Mouse (Mus musculus) adrenal gland, adult 8-10 months (tissue): Measurements from ENCODE around the gene Ehd4. TPM values are rescaled to one million over a fixed set of nuclear protein-coding genes. Genes with fewer than 3 reads are reported as not detected.

ENCODE experiments used
- DNase-seq: peaks from one replicate; pipeline ENCODE4 v3.0.0; 2022
- total RNA-seq, 4 experiments: library from RNA; stranded (reverse); gene quantifications; 2 replicates each; pipeline ENCODE4 v1.2.4; 2022

The Ehd4 gene
- total RNA-seq, 4 experiments from 2014 or later = 44.4 to 84.5 (median 63.0) TPM

DNA sequence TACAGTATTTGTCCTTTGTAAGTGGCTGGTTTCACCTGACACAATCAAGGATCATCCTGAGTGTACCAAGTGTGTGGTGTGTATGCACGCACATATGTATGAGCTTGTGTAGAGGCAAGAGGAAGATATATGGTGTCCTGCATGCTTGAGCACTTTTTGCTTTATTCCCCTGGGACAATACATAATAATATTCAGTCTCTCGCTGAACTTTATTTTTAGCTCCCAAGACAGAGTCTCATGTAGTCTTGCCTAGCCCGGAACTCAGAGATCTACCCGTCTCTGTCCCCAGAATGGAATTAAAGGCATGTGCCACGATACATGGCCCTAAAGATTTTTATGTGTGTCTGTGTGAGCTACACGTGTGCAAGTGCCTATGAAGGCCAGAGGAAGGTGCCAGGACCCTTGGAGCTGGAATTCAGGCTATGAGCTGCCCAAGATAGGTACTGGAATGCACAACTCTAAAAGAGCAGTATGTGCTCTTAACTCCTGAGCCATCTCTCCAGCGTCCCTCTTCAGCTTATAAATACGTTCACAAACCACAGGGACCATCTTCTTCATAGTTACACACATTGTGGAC, 47.9 kb downstream of the Ehd4 start:
- DNase-seq = no peak

DNA sequence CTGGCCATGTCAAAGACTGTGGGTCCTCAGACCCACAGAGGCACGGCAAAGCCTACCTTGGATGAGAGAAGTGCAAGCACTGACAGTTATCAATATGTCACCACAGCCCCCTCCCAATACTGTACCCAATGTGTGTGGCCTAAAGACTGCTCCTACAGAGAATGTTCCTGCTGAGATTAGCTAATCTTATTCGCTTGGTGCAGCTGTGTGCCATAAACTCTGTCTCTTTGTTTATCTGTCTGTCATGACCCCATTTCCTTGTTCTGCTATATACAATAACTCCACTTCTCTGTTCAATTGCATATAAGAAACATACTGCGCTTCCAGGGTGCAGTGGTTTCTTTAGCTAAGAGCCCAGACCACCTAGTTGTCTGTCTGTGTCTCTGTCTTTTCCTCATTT, 48.5 kb downstream of the Ehd4 start:
- no peak for DNase-seq

DNA sequence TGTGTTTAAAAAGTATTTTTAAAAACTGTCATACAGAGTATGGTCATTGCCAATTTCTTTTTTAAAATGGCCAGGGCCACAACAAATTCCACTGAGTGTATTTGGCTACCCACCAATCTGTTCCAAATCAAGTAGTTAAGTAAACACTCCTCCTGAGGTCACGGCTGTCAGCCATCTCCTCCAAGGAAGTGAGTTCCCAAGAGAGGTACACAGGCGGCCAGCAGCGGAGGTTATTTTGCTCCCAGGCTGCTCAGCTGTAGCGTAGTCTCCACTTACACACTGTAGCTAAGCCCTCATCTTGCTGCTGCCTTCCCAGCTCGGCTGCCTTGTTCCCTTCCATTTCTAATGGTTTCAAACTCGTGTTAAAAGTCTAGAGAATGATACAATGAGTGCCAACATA, 51.5 kb downstream of the Ehd4 start:
- peak; percentile 45 for DNase-seq

DNA sequence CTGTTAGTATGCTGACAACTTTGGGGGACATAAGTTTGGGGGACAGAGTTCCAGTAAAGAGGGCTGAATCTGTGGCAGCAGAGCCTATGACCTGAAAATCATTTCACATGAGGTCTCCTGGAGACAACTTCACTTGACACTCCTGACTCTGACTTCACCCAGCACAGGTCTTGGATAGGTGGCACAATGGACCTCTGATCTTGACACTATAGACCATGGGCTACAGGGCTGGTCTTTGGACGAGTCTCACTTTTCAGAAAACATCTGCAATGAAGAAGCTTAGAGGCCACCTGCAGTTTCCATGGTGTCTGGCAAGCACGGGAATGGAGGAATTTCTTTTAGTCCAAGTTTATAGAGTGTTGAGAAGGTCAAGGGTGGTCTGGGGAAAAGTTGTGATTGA, 52.0 kb downstream of the Ehd4 start:
- DNase-seq = no peak

DNA sequence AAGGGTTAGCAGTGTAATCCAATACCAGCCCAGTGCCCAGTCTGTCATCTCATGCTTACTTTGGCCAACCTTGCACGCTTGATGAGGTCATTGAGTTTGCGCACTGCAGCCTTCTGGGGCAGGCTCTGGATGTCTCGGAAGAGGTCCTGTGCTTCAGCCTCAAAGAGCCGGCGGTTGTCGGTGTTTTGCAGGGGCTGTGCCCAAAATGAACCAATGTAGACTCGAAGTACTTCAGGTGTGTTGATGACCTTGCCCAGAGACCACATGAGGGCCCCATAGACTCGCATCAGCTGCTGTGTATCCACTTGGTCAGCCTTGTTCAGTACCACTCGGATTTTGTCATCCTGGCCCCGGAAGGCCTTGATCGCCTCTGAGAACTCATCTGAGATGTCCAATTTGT, 52.4 kb downstream of the Ehd4 start:
- DNase-seq = no peak

DNA sequence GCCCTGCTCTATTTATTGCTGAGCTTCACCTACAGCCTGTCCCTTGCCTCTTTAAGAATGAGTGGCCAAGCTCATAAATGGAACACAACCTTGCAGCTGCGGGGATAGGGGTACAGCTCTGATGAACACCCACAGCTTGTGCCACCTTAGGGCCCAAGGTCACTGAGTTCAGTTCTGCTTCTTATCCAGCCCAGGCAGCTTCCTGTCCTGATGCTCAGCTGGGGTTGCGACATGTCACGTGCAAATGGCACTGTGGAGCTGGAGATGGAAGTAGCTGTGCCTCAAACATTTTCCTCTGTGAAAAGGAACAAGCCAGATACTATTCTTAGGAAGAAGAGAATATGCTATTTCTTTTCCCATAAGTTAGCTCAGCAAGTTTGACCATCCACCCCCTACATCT, 54.5 kb downstream of the Ehd4 start:
- peak; percentile 40 for DNase-seq

DNA sequence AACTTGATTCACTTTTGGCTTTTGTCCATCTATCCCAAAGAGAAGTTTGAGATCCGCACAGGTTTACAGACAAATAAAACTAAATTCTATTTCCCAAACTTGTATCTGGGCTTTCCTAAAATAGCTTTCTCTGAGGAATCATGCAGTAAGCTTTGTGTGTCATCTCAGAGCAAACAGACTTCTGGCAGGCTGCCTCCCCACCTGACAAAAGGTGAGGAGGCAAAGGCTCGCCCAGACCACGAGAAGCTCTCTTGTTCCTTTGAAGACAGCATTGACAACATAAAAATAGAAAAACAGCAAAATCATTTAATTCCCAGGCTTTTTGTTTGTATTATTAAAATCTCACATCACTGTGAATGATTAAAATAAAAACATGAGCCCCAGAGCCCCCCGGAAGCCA, 55.1 kb downstream of the Ehd4 start:
- DNase-seq = no peak

DNA sequence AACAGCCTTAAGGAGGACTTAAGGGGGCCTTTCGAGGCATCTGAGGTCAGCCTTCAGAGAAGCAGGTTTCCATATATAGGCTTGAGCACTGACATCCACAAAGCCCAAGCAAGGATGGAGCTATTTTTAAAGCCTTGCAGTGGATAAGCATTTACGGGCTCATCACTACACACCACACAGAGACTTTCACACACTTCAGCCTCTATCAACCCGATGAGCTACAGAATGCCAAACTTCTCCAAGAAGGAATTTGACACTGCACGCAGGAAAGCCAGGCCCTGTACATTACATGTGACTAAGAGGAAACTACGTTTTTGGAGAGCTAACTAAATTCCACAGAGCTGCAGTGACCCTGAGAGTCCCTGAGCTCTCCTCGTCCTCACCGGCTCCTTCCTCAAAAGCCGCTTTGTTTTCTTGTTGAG, 55.6 kb downstream of the Ehd4 start:
- DNase-seq = no peak

DNA sequence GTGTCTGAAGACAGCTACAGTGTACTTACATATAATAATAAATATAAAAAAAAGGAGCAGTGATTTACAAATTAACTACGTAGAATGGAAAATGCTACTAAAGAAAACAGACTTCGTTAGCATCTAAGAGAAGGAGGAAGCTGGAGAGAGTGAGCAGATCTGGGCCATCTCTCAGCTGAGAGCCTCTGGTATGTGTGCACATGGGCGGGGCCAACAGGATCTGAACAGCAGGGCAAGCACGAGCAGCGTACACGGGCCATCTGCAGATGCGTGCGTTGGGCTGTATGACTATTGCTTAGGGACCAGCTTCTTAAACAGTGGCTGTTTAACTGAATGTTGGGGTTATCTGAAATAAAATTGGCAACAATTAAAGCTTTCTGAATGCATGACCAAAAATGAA, 56.5 kb downstream of the Ehd4 start:
- no peak for DNase-seq

DNA sequence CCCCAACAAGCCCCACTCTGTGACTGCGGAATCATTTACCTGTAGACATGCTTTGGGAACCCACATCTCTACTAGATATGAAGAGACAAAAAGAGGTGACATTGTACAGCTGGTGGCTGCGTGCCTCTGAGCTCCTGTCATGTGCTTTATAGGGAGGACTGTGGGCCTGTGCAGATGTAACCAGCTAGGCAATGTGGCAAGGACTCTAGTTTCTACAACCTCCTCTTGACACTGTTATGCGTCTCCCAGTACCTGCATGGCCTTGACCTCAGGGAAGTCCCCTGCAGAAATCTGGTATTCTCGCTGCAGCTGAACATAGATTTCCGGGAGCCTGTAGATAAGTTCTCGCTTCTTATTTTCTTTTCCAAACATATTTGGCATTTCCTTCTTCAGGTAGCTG, 57.7 kb downstream of the Ehd4 start:
- no peak for DNase-seq

DNA sequence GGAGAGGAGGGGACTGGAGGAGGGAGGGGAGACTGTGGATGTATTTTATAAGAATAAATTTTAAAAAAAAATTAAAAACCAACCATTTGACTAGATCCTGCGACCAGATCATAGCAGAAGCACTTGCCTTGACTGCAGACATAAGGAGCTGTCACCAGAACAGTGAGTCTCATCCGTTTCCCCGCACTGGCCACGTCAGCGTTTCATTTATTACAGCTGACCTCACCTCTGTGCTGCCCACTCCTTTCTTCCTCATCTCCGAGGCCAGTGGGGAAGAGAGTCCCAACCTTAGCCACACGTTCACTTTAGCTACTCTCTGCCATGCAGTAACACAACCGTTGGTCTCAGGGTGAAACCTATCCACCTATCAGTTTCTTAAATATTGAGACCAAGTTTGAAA, 58.2 kb downstream of the Ehd4 start:
- no peak for DNase-seq

DNA sequence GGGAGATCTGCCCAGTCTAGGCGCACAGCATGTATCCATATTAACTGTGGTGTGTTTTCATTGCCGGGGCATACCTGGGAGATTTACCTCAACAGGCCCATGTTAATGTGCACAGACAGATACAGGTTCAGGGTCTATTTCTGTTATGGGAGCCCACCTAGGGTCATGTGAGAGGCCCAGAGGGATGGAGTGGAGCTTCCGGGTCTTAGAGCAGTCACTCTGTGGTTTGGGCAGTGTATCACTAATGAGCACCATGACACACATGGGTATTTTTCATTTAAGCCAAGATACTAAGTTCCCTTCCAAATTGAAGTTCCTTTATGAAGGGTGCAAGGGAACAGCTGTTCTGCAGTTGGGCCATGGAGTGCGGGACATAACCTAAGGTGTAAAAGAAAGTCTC, 59.2 kb downstream of the Ehd4 start:
- DNase-seq = no peak

DNA sequence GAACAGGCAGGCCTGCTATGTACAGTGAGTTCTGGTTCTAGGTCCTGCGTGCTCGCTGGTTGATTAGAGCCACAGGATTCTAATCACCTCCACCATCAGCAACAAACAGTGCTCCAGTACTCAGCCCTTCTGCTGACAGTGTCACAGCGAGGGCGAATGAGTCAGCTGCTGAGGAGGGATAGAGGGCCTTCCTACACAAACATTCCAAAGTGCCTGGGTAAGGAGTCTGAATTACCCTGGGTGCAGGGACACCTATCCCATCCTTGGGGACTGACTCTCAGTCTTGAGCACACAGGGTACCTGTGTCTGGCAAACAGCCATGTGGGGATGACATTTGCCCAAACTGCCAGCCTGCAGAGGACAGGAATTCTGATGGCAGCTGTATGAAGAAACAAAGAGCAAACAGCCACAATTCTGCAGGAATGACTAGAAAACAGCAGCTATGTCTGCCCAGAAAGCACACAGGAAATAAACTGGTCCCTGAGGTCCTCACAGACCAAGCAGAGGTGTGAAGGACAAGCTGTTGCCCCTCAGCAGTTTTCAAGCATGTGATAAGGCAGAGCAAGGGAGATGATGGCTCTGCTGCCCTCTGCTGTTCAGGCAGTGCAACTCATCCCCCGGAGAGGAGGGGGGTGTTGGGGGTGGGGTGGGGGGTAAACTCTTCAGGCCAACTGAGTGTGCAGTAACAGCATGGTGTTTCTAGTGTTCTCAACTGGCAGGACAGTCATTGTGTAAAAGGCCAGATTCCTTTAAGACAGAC, 60.6 kb downstream of the Ehd4 start:
- DNase-seq = peak; percentile 54

DNA sequence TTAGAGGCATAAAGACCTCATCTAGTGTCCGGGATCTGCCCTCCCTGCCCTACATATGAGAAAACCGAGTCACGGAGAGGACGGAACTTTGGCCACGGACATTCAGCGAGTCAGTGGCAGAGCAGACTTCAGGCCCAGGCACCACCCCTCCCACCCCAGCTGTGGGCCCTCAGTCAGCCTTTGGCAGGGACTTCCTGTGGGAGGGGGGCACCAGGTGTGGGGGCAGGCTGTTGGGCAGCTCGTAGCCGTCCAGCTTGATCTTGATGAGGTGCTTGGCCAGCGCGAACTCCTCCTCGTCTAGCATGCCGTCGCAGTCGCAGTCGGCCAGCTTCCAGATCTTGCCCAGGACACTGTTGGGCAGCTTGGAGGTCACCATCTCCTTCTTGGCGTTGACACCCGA, 63.4 kb downstream of the Ehd4 start:
- no peak for DNase-seq

DNA sequence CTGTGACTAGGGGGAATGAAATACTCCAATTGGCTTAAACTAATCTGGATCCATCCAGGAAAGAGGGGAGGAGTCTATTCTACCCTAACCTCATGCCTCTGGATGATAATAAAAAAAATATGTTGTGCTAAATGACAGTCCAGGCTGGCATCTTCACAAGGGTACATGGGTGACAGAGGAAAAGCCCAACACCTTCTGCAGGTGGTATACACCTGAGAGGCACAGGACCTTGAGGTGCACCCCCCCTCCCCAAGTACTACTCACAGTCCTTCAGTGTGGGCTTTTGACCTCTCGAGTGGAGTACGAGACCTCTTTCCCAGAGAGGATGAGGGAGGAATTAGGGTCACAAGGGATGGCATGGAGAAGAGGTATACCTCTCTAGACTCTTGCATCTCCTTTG, 66.5 kb downstream of the Ehd4 start:
- DNase-seq = no peak

DNA sequence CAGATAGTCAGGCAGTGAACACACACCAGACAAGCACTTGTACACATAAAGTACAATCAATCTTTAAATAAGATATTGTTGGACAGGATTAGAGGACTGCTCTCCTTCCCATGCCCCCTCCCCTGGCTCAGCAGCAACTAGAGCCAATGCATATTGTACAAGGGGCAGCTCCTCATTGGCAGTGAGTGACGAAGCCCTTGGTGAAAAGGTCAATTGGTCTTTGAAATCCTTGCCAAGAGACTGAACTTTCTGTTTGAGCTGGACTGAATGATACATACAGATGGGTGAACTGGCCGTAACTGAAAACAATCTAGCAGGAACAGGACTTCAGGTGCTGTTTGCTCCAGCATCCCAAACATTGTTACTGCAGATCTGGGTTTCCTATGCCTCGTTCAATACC, 67.0 kb downstream of the Ehd4 start:
- no peak for DNase-seq

DNA sequence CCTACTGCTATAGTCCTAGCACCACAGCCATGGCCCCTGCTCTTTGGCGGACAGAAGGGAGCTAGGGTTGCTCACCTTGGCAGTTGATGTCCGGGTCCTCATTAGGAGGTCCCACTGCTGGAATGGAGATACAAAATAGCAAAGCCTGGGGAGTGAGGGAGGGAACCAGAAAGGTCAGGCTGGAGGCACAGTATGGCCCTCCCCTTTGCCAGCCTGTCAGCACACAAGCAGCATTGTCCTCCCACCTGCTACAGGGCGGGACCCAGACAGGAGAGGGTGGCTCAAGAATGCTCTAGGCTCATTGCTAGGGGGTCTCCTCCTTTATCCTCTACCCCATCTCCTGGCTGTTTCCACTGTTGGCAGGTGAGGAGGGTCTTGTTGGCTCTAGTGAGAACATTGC, 68.4 kb downstream of the Ehd4 start:
- DNase-seq = no peak

DNA sequence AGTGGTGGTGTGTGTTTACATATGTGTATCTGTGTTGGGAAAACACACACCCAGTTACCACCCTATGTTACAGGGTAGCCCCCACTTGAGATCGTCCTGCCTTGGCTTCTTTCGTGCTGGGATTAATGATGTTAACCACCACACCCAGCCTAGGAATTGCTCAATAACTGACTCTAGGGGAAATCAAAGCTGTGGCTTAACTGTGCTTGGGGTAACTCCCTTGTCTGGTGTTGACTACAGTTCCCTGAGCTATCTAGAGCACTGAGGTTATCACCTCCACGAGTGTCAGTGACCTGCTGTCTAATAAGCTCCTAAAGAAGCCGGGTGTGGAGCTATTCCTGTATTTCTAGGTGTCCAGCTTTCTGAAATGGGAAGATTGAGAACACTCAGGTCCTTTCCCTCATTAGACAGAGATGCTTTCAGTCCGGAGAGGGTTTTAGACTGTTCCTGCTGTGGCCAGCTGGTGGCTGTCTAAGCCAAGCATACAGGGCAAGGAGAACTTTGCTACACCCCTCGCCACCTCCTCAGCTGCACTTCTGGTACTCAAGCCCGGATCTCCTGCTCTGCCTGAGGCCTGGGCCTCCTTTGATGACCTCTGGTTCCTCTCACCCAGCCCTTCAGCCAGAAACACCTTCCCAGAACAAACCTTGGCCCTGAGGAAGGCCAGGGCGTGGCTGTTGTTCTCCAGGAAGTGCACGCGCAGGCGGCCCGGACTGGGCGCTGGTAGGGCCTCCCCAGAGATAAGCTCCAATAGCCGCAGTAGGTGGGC, 69.6 kb downstream of the Ehd4 start:
- no peak for DNase-seq

DNA sequence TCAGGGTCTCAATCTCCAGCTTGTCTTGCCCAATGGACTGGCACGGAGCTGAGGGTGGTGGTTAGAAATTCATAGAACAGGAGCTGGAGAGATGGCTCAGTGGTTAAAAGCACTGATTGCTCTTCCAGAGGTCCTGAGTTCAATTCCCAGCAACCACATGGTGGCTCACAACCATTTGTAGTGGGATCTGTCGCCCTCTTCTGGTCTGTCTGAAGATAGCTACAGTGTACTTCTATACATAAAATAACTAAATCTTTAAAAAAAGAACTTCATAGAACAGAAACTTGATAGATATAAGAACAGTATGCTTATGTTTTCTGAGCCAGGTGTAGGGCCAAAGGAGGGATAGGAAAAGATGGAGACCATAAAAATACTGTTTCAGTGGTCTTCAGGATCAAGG, 72.0 kb downstream of the Ehd4 start:
- no peak for DNase-seq

DNA sequence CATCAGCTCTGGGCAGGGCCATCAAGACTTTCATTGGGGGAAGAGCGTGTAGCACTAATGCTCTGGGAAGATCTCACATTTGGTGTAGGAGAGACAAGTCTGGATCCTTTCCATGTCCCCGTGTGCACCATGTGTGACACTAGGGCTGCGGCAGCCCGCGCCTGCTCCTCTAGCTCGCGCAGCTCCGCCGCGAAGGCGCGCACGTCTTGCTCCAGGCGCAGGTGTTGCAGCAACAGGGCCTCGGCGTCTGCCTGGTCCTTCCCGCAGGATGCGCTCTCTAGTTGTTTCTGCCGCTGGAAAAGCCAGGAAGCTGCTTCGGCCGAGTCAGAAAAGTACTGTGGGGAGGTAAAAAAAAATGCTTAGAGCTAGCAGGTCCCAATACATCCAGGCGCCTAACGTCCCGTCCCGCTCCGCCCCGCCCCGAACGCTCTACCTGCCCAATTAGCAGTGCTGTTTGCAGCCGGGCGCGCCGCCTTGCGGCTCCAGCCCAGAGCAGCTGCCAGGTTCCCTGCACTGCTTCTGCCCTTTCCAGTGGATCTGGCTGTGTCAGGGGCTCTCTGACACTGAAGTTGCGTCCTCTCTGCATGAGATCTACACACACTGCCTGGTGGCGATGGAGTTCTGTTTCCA, 78.2 kb downstream of the Ehd4 start:
- no peak for DNase-seq

DNA sequence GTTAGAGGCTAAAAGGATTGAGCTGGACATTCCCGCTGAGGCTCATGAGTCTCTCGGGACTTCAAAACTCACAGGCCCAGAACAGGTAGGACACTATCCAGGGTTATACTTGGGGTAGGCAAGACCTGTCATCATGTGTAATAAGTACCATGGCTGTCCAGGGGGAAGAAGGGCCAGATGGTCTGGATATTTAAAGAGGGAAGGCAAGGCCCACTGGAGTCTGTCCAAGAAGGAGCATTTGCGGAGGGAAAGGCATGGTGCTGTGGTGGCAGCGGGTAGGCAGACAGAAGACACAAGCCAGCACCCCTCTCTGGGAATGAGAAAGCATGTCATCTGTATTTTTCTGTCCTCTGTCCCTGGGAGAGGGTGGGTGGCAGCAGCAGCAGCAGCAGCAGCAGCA, 80.3 kb downstream of the Ehd4 start:
- DNase-seq = no peak

DNA sequence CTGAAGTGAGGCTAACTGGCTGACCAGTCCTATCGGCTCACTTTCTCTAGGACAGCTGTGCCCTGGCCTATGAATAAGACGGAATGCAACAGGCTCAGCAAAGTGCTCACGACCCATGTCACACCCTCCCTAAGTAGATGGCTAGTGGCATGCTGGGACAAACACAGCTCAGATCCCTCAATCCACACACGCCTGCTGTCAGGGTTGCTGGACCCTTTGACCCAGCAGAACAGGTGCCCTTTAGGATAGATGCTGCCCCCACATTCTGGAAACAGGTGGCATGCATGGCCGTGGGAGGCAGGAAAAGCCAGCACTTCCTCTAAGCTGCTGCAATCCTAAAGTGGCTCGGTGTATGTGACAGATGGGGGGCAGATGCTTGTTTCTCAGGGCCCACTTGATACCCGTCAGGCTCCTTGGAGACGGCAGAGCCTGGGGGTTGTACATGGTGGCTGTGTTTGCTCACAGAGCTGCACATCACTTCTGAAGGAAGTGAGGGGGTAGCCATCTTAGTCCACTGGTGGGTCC, 84.9 kb downstream of the Ehd4 start:
- DNase-seq = no peak
